Mouse (Mus musculus) lung, postnatal 4 days (tissue): Measurements from ENCODE around the gene Rhobtb1.

Source experiments
- DNase-seq, 2 experiments: peaks; one replicate each; pipeline ENCODE4 v3.0.0; 2021

The Rhobtb1 gene

DNA sequence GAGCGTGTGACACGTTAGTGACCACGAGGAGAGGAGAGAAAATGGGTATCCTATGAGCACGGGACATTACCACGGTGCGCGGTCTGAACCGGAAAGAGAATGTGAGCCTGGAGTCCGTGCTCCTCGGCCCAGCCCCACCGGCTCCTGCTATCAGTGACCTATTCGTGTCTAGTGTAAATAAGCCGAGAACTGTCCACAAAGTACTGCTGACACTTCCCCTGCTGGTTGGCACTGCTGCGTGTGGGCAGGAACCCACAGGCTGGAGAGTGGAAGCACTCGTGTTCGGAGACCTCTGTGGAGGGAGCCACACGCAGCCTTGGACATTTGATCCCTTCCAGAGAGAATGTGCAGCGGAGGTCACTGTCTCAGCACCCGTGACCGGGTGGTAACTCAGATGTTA, at the start of gene Rhobtb1:
Gene Rhobtb1 (plus strand): TSS at position 390 of the 400 bp plus-strand sequence.
- DNase-seq, result no peak

DNA sequence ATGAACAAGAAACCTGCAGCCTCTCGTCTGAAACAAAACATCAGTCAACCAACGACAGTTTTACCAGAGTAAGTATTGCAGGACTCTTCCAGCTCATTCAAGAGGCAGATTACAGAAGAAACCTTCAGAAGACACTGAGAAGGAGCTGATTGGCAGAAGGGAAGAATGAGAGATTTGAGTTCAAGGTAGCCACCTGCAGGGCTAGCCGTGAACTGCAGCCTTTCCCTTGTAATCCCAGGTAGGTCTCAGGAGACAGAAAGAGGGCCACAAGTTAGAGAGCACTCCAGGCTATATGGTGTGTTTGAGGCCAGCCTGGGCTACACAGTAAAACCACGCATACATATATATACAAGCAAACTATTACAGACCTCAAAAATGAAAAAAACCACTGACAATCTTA, 49.2 kb upstream of the Rhobtb1 start:
- peak; percentile 53 for DNase-seq

DNA sequence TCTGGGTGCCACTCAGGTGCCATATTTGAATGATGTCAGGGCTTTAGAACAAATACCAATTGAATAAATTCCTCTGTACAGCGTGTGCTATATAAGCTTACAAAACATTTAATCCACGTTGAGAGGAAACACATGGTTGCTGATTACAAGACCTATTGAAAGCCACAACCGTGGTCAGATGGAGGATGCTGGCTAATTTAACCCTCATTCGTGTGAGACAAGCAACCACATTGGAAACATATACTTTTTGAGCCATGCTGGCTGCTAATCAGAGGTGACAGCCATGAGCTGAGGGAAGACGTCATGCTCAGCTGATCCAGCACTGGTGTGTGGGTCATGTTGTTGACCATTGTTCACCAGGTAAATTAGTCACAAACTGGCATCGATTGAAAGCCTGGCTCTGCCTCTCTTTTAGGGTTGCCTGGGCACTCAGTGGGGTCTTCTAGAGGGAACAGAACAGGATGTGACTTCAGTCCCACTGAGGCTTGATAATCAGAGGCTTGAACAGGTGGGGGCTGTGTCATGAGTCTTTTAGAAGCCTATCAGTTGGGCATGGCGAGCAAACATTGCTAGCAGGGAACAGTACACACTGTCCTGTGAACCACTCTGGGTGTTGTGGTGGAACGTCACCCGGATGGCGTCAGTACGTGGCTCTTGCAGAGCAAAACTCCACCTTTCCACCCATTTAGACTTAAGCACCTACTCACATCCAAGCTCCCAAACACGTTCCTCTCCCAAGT, 46.9 kb upstream of the Rhobtb1 start:
- DNase-seq, result no peak

DNA sequence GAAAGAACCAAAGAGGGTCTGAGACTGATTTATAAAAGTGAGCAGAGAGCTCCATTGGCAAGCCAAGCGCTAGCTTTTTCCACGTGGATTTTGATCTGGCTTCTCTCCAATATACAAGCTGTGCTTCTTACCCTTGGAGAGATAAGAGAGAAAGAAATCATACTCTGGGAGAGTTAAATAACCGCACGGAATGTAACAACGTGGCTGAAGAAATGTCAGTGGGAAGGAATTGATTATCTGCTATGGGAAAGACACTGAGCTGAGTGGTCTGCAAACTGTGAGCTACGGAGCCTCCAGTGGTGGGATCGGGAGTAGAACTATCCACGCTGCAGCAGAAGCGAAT, 46.4 kb upstream of the Rhobtb1 start:
- no peak for DNase-seq

DNA sequence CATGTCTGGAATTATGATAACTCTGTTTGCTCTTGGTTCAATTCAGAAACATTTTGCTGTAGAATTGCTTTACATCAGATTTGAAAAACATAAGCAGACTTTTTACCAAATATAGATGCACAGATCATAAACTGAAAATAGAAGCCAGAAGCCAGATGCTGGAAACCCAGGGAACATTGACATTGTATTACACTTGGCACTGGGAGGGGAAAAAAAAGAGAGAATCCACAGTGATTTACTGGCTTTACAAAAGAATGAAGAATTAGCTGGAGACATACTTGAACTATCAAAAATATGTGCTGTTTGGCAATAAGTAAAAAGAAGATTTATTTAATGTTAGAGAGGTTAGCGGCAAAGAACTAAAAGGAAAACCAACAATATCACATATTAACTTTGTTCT, 44.4 kb upstream of the Rhobtb1 start:
- no peak for DNase-seq

DNA sequence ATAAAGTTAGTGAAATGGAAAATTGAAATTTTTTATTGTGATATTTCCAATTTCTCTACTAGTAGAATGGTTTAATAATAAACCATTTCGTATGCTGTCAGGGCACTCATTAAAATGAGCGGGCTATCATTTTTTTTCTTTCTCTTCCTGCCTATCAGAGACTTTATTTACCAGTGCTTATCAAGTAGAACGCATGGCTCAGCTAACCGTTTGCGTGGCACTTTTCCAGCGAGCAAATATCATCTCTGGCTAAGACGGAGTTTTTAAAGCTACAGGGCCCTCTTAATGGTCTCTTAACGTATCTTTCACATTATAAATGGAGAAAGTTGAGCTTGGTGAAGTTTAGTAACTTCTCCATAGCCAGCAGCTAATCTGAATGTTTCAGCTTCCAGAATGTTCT, 44.0 kb upstream of the Rhobtb1 start:
- peak; percentile 43 to 48 for DNase-seq

DNA sequence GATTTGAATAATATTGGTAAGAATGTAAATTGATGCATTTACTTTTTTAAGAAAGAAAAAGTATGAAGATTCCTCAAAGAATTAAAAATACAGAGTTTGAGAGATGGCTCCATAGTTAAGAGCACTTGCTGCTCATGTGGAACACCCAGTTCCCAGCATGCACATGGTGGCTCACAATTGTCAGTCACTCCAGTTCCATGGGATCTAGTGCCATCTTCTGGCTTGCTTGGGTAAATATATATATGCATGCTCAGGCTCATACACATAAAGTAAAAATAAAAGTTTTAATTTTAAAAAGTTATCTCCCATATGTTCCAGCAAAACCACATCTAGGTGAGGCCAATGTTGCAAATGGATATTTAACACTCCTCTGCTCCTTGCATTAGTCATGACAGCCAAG, 36.9 kb upstream of the Rhobtb1 start:
- no peak for DNase-seq

DNA sequence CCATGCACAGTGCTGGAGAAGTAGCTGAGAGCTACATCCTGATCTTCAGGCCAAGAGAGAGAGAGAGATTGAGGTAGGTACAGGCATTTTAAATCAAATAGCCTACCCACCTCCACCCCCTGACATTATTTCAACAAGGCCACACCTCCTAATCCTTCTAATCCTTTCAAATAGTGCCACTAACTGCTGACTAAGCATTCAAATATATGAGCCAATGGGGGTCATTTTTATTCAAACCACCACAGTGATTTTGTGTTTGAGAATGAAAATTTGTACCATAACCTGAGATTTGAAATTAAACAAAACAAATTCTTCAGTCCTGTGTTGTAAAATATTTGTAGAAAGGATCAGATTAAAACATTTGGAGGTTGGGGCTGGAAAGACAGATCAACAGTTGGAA, 33.2 kb upstream of the Rhobtb1 start:
- DNase-seq, result no peak

DNA sequence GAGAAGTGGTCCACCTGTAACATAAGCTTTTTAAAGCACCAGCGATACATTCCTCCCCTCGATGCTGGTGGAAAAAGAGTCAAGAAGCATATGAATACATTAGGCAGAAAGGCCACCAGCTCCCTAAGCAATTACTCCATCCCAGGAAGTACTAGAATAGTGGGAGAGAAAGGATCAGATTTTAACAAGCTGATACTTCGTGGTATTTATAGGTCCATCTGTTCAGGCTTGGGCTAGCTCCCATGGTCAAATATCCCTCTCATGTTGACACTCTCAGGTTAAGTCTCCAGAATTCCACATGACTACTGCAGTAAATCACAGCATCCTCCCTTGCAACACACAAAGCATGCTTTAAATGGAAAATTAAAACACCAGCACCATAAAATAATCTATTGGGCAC, 32.3 kb upstream of the Rhobtb1 start:
- no peak for DNase-seq

DNA sequence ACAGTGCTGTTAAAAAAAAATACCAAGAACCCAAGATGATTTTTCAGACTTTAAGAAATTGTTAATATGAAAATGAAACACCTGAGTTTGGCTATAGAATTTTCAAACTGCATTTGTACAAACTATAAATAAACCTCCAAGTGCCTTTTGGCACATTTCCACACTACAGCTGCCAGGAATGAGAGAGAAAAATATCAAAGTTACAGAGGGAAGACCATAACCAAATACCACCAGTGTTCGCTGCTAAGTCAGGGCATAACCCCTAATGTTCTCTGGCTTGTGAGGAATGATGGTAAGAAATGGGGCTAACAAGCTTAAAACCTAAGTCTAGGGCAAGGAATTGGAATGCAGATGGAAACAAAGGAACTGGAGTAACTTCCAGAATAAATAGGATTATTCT, 31.8 kb upstream of the Rhobtb1 start:
- no peak for DNase-seq

DNA sequence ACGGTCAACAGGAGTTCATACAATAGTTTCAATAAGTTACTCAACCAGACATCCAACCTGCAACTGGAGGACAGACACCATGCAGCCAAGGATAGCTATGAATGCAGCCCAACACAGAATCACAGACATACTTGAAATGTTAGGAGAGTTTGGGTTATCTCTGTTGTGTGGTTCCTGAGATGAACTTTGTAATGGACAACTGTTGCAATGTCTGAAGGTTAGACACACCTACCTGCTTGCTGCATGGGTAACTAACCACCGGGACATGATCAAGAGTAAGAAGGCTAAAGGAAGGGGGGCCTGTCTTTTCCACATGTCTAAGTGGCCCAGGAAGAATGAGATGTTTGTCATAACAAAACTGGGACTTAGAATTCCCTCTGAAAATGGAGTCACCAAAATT, 24.7 kb upstream of the Rhobtb1 start:
- no peak for DNase-seq

DNA sequence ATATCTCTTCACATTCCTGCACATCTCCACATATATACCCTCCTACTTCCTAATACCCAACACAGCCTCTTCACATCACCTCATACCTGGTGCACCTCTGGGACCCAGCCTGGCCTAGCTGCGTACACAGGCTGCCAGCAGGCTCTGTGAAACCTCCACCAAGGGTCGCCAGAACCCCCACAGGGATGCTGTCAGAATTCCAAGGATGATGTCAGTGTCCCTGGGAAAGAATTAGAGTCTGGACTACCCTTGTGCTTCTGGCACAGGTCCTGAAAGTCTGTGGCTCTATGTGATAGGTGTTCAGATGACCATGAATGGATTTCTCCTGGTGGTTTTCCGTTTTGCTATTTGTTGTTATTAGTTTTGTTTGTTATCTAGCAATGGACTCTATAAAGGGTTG, 22.7 kb upstream of the Rhobtb1 start:
- no peak for DNase-seq

DNA sequence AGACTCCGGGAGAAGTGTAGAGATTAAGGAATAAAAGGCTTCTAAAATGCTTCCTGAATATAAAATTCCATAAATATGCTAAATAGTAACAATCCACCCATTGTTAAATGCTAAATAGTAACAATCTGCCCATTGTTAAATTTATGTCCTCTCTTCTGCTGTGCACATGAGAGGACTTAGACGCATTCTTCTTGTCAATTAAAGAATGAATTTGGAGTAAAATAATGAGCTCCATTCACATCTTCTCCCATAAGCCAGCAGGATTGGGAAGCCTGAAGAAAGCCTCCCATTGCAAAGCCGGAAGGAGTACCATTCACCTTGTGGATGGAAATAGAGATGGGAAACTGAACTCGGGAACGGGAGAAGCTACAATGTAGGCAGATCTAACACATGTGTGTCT, 20.6 kb upstream of the Rhobtb1 start:
- no peak for DNase-seq

DNA sequence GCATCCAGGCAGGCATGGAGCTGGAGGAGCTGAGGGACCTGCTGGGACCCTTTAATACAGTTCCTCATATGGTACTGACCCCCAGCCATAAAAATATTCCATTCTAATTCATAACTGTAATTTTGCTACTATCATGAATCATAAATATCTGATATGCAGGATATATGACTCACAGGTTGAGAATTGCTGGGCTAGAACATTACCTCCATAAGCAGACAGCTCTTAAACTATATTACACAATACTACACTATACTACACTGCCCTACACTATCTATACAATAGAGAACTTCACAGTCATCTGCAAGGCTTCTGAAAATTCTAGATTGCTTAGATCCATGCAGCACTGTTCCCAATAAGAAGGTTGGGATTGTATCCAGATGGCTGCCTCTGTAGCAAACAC, 16.9 kb upstream of the Rhobtb1 start:
- no peak for DNase-seq

DNA sequence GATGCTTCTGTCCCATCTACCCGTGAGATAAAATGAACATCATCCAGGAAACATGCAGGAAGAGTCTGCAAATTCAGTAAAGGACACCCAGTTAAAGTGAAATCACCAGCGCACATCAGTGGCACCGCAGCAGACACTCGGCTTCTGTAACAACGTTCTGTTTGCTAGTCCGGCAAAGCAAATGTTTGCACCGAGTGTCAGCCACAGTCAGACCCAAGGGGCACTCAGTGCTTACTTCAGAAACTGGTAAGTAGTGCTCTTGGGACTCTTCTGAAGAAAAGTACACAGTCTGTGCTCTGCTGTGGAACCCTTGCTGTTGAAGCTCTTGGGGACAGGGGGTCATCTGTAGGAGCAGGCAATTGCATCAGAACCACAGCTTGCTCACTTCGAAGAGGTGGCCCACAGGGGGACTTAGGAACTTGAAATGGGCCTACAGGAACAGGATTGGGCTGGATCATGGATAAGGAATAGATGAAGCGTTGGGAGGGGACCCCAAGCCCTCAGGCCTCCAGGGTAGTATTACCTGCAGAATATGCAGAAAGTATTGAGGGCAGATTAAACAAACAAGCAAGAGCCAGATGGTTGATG, 14.9 kb upstream of the Rhobtb1 start:
- DNase-seq, result peak; percentile 52 to 70

DNA sequence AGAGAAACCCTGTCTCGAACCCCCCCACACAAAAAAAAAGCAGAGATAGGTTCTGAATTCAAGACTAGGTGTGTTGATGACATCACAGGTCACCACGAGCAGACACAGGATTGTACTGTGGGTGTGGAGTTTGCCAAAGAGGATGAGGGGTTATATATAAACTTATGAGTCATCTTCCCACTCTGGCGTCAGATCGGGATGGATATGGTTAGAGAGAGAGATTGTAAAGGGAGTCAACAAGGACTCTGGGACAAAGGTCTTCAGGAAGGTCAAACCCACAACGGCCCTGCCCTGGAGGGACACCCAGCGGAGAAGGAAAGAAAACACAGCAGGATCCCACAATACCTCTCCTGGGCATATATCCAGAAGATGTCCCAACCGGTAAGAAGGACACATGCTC, 2.0 kb upstream of the Rhobtb1 start:
- no peak for DNase-seq

DNA sequence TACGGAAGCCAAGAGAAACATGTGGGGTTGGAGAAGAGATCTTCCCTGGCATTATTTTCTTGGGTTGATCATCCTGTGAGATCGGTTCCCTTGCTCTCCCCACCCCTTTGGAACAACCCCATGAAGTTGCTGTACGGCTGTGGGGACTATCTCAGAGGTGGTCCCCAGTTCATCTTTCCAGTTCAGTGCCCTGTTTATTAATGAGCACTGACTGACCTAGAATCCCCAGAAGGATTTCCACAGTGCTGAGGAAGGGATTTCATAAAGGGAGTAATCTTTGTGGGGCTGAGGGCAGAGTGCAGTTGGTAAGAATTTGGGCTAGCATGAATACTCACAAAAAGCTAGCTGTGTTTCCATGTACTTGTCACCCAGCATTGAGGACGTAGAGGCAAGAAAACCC, 1.7 kb downstream of the Rhobtb1 start:
- DNase-seq, result no peak

DNA sequence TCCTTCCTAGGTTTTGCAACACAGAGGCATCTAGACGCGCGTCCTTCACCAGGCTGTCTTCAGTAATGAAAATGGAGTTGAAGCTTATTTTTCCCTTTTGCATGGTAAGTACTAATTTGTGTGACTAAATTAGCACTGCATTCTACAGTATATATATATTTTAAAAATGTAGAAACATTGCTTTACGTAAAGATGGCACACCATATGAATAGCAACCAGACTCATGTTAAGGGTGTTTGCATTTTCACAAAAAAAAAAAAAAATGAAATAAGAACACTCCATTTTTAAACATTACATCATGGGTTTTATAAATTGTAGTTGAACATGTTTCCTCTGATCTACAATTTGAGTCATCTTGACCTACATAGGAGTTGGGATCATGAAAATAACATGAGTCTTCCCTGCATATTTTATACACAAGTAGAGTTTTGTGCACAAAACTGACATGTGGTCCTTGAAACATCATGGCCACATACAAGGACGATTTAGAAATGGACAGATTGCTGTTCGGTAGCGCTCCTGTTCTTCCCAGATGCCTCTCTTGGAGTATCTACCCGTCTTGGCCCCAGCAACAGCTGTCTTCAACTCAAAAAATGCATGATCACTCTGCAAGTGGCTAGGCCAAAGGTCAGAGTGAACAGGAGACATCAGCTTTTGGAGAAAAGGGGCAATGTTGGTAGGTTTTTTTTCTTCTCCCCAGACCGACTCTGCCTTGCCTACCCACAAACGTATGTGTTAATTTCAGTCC, 4.4 kb downstream of the Rhobtb1 start:
- DNase-seq, result no peak

DNA sequence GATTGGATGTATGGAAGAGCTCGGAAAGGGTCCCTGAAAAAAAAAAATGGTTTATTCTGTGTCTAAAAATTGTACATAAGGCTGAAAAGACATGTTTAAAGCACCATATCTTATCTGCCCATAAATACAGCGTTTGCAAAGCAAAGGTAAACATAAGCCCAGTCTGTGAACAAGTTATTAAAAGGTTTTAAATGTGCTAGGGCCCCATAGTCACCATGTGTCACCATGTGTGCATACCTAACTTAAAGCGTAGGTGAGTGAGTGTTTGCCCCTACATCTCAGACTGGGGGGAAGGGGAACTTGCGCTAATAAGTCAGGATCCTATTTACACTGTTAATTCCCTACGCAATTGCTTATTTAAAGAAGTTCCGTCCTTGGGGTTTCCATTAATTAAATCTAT, 5.2 kb downstream of the Rhobtb1 start:
- DNase-seq, result no peak

DNA sequence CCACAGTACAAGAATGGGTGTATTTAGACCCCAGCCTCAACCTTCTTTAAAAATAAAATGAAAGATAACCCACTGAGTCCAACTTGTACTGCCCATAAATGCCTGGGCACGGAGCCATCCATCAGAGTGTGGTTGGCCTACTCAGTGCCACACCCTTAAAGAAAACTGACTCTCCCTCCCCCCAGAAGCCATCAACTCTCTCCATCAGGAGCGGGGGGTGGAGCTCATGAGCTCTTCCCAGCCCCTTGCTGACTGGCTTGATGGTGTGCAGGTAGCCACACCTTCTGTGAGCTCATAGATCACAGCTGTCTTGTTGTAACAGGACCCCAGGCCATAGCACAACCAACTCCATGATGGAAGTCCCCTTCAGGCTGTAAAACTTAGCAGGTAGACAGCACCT, 6.2 kb downstream of the Rhobtb1 start:
- no peak for DNase-seq

DNA sequence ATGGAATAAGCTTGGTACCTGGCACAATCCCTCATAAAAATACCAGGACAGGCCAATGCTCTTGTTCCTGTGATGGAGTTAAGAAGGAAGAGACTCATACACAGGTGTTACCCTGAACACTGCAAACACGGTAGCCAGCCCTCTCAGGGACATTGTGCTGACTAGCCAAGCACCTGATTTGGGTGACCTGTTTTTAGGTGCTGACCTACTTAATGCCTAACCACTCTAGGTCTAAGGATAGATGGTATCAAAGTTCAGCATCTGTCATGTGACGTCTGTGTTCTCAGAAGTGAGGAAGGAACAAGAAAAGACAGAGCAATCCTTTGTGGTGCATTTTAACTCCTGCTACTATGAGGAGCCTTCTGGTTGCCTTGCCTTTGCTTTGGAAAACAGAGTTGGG, 9.6 kb downstream of the Rhobtb1 start:
- DNase-seq, result no peak

DNA sequence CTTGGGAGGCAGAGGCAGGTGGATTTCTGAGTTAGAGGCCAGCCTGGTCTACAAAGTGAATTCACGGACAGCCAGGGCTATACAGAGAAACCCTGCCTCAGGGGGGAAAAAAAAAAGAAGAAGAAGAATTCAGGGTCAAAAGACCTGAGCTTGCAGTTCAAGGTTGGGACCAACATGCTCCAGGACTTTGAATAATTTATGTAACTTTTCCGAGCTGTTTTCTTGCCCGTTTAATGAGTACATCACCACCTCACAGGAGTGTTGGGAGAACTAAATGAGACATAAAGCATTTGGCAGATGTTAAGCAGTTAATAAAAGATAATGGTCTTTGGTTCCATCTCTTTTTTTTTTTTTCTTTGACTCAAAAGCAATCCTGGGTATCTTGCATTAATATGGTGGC, 10.3 kb downstream of the Rhobtb1 start:
- DNase-seq, result no peak

DNA sequence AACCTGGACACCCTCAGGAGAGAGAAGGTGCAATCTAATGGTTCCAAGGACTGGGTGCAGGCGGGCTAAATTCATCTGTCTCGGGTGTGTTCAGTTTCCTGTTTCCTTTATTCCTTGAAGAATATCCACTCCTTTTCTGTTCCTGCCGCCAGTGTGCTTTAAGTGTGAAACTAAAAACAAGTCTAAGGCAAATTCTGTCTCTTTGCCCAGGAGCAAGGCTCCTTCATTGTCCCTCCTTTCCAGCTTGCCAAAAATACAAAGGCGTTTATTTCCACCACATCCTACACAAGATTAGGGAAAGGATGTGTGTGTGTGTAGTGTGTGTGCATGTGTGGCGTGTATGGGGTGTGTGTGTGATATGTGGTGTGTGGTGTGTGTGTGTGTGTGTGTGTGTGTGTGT, 11.3 kb downstream of the Rhobtb1 start:
- no peak for DNase-seq

DNA sequence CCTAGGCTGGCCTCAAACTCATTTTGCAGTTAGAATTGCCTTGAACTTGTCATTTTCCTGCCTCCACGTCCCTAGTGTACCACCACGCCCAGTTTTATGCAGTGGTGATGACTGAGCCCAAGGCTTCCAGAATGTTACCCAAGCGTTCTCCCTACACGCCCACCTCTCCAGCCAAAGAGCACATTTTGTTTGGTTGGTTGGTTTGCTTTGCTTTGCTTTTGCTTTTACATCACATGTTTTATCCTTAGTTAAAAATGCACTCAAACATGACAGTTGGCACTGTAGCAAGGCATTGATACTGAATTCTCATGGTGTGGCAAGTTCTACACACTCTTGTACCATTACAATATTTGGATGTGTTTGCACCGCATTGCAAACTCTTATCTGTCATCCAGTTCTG, 12.0 kb downstream of the Rhobtb1 start:
- DNase-seq, result no peak

DNA sequence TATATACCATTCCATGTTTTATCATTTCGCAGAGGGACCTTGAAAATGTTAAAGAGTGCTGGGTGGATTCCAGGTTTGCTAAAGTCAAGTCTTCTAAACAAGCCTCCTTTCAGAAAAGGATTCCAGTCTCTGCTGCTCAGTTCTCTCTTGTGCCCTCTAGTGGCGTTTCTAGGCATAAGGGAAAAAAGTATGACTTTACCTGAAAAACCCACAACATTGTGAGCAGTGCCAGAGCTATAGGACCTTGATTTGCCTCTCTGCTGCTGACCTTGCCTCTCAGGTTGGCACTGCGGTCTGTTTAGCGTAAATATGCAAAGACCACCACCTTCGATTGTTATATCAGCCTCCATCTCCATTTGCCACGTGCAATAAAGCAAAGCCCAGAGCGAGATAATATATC, 13.9 kb downstream of the Rhobtb1 start:
- DNase-seq, result peak in 1 of 2 experiments; percentile 20
